Mouse (Mus musculus) erythroblast, embryonic 14.5 days (primary cell): ENCODE data around the gene Tubd1.

Source experiments
- GATA1 ChIP-seq: IDR thresholded peaks from 2 replicates; pipeline ENCODE4 v1.6.1; 2012; ENCODE audit warnings: low read length, inconsistent platforms, mixed read lengths
- TAL1 ChIP-seq: IDR thresholded peaks from 3 replicates; pipeline ENCODE4 v1.6.1; 2012; ENCODE audit warnings: low read length, inconsistent platforms, mixed read lengths

DNA sequence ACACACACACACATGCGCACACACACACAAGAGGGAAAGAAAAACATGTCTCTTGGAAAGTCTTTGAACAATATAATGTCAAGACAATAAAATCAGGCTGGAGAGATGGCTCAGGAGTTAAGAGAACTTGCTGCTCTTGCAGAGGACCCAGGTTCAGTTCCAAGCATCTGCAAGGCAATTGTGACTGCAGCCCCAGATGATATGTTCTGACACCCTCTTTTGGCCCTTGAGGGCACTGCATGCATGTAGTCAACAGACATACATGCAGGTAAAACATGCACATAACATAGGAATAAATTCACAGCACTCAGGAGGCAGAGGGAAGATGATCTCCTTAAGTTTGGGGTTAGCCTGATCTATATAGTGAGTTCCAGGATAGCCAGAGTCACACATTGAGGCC, 2.6 kb downstream of the Tubd1 start:
- TF ChIP-seq TAL1, result no peak
- no peak for TF ChIP-seq GATA1
